Mouse (Mus musculus): Measurements from ENCODE around the gene 4931428F04Rik. TPM values are rescaled to one million over a fixed set of nuclear protein-coding genes. Genes with fewer than 3 reads are reported as not detected.
A peak's percentile ranks its signal among the peaks of the same experiment; 100 is the strongest.

4931428F04Rik gene
- polyA plus RNA-seq, 1 experiment = 217 TPM

DNA sequence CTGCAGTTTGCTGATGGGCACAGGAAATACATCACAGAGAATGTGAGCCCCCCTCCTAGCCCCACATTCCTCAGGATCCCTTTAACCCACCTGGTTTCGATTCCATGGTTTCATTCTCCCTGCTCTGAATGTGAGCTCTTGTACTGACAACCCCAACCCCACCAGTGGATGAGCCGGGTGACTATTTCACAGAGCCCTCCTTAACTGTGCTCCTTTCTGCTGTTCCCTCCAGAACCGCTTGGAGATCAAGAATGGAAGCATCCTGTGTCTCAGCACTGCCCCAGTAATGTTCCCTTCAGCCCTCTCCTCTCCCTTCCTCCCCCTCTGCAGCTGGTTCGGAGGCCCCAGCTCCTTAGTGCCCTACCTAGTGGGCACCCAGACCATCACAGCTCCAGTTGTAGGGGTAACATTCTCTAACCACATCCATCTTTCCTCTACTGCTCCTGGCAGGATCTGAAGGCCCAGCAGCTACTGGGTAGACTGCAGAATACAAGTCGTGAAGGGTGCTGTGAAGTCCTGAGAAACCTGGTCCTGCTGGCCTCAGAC, 16.6 kb upstream of the 4931428F04Rik start:
- DNase-seq (ENCODE audit: low read depth) = no peak
- TF ChIP-seq POLR2A (IDR thresholded peaks at IDR 0.05; ENCODE audit: borderline replicate concordance, extremely low read depth, insufficient read depth, insufficient read length, poor library complexity, severe bottlenecking) (no peak), CTCF (IDR thresholded peaks at IDR 0.05; ENCODE audit: borderline replicate concordance, extremely low read depth, insufficient read depth, insufficient read length) (no peak)

DNA sequence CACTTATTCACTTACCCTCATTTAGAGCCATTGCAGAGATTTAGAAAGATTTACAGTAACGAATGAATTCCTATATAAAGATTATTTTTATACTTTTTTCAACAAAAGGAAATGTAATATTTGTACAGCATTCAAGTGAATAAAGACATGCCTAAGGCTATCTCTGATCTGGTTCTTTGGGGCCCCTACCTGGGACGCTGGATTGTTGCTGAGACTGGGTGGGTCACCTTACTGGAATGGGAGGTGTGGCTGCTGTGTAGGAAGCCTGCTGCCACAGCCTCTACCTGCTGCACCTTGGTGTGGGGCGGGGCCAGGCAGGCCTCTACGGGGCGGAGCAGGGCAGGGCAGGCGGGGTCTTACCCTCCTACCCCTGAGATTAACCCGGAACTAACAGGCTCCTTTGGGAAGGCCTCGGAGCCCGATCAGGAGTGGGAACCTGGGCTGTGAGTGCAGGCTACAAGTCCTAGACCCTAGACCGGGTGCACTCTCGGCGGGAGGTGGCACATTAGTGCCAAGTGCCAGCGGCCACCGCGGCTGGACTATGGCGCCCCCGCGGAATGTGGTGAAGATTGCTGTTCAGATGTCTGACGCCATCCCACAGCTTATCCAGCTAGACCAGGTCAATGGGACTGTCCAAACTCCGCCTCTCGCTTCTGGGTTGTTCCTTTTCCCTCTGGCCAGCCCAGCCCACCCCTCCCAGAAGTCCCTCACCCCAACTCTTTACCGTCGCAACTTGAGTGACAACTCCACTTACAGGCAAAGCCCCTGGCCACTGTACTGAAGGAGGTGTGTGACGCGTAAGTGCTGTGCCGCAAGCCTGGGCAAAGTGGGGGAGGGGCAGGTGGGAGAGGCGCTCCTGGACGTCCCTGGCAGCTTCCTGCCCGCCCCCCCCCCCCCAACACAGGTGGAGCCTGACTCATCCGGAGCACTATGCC, 15.8 kb upstream of the 4931428F04Rik start, which contains the start of gene Elmo3:
Gene Elmo3, plus strand, starts transcription at position 391 of the 935 bp plus-strand sequence.
- DNase-seq (ENCODE audit: low read depth) = peak; percentile 40
- TF ChIP-seq CTCF (IDR thresholded peaks at IDR 0.05; ENCODE audit: borderline replicate concordance, extremely low read depth, insufficient read depth, insufficient read length) (no peak), POLR2A (IDR thresholded peaks at IDR 0.05; ENCODE audit: borderline replicate concordance, extremely low read depth, insufficient read depth, insufficient read length, poor library complexity, severe bottlenecking) (no peak)

DNA sequence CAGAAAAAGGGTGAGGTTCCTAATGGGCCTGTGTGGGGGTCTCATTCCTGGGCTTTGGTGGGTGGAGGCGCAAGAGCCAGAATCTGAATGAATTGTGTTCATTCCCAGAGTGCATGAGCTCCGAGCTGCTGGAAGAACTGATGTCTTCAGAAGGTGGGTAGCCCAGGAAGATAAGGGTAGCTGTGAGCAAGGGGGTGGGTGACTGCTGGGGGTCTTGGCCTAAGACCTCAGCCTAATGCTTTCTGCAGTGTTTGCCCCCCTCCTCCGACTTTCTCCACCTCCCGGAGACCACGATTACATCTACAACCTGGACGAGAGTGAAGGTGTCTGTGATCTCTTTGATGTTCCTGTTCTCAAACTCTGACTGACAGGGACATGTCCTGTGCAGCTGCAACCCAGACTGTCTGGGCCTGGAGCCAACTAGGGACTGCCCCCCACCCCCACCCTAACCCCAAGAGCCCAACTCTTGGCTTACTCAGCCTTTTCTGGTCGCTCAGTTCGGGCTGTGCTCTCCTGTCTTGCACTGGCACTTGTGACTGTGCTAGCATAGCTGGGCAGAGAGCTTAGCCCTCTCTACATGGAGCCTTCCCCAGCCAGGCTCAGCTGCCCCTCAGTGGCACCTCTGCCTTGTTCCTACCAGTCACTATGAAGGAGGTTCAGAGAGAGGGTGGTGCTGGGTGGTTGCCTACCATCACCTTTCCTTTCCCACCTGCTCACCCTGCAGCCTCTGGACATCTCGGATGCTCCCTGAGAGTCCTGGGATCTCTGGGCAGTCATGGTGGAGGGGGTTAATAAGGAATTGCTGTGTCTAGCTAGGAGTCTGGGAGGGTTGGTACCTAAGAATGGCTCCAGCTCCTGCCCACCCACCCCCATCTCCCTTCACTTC, 14.9 kb upstream of the 4931428F04Rik start:
- no peak for TF ChIP-seq CTCF (IDR thresholded peaks at IDR 0.05; ENCODE audit: borderline replicate concordance, extremely low read depth, insufficient read depth, insufficient read length)
- no peak for TF ChIP-seq POLR2A (IDR thresholded peaks at IDR 0.05; ENCODE audit: borderline replicate concordance, extremely low read depth, insufficient read depth, insufficient read length, poor library complexity, severe bottlenecking)
- peak; percentile 38 for DNase-seq (ENCODE audit: low read depth)

DNA sequence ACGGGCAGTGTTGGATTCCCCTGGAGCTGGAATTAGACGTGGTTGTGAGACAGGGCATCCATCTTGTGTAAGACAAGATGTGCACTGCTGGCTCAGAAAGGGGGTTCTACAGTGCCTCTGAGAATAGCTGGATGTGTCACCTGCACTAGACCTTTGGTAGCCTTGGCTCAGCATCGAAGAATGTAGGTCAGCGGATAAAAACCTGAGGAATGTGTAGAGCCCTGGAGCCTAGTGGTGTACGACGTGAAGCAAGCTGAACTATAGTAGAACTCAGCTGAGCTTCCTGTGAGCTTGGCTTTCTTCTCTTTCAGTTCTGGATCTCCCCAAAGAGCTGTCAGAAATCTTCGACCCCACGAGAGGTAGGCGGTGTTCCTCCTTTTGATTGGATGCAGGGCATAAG, 14.2 kb upstream of the 4931428F04Rik start:
- TF ChIP-seq POLR2A (IDR thresholded peaks at IDR 0.05; ENCODE audit: borderline replicate concordance, extremely low read depth, insufficient read depth, insufficient read length, poor library complexity, severe bottlenecking) (no peak), CTCF (IDR thresholded peaks at IDR 0.05; ENCODE audit: borderline replicate concordance, extremely low read depth, insufficient read depth, insufficient read length) (no peak)
- DNase-seq (ENCODE audit: low read depth) = no peak

DNA sequence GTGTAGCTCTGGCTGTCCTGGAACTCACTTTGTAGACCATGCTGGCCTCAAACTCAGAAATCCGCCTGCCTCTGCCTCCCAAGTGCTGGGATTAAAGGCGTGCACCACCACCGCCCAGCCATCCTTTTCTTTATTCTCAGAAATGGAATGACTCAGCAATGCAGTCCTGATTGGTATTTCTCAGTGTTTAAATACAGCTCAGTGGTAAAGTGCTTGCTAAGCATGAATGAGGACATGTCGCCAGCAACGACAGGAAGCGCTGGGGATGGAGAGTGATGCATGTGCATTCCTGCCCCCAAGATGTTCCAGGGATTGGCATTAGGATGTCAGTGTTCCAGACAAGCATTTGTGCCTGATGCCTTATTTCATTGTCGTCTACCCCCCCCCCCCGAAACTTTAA, 13.7 kb upstream of the 4931428F04Rik start:
- no peak for DNase-seq (ENCODE audit: low read depth)

DNA sequence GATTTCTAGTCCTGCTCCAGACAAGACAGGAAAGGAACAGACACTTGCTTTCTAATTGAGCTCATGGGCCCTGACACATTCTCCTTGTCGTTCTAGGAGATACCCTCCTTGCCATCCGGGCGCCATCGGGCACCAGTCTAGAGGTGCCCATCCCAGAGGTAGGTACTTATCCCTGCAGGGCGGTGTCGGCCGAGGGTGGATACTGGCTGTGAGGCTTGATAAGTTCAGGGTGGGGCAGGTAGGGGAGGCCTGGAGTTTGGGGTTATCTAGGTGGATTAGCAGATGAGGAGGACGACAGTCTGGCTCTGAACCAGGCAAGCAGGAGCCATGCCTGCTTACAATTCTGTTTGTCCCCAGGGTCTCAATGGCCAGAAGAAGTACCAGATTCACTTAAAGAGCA, 10.3 kb upstream of the 4931428F04Rik start:
- no peak for DNase-seq (ENCODE audit: low read depth)
- TF ChIP-seq POLR2A (IDR thresholded peaks at IDR 0.05; ENCODE audit: borderline replicate concordance, extremely low read depth, insufficient read depth, insufficient read length, poor library complexity, severe bottlenecking) (no peak), CTCF (IDR thresholded peaks at IDR 0.05; ENCODE audit: borderline replicate concordance, extremely low read depth, insufficient read depth, insufficient read length) (no peak)

More for the DNA sequence above, 13.7 kb upstream of the 4931428F04Rik start:
- TF ChIP-seq POLR2A (IDR thresholded peaks at IDR 0.05; ENCODE audit: borderline replicate concordance, extremely low read depth, insufficient read depth, insufficient read length, poor library complexity, severe bottlenecking) (no peak), CTCF (IDR thresholded peaks at IDR 0.05; ENCODE audit: borderline replicate concordance, extremely low read depth, insufficient read depth, insufficient read length) (no peak)

DNA sequence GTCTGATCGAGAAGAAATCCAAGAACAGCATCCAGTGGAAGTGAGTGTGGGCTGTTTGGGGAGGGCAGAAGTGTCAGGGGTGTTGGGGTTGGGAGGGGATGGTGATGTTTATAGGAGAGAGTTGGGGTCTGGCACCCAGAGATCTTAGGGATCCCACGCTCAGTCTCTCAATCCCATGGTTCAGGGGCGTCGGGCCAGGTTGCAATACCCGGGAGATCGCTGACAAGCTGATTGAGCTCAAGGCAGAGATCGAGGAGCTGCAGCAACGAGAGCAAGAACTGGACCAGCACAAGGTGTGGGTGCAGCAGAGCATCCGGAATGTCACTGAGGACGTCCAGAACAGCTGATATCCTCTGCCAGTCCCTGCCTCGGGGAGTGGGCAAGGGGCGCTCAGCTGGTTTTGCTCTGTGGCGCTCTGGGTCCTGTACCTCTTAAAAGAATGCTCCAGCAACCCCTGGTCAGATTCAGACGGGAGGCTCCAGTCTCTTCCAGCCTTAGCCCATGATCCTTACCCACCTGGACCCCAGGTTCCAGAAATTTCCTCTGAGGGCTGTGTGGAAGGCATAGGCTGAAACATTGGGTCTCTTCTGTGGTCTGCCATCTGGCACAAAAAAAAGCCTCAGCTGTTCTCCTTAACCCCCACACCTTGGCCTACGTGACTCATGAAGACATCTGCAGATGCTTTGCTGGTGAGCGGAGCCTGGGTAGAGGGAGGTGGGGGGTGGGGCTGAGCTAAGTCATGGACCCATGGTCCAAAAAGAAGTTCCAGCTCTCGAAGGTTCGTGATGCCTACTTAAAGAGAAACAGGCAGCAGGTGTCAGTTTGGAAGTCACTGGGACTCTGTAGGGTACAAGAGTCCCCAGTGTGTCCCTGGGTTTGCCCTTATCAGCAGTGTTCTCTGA, 8.9 kb upstream of the 4931428F04Rik start:
- TF ChIP-seq POLR2A (IDR thresholded peaks at IDR 0.05; ENCODE audit: borderline replicate concordance, extremely low read depth, insufficient read depth, insufficient read length, poor library complexity, severe bottlenecking) (no peak), CTCF (IDR thresholded peaks at IDR 0.05; ENCODE audit: borderline replicate concordance, extremely low read depth, insufficient read depth, insufficient read length) (no peak)
- no peak for DNase-seq (ENCODE audit: low read depth)

DNA sequence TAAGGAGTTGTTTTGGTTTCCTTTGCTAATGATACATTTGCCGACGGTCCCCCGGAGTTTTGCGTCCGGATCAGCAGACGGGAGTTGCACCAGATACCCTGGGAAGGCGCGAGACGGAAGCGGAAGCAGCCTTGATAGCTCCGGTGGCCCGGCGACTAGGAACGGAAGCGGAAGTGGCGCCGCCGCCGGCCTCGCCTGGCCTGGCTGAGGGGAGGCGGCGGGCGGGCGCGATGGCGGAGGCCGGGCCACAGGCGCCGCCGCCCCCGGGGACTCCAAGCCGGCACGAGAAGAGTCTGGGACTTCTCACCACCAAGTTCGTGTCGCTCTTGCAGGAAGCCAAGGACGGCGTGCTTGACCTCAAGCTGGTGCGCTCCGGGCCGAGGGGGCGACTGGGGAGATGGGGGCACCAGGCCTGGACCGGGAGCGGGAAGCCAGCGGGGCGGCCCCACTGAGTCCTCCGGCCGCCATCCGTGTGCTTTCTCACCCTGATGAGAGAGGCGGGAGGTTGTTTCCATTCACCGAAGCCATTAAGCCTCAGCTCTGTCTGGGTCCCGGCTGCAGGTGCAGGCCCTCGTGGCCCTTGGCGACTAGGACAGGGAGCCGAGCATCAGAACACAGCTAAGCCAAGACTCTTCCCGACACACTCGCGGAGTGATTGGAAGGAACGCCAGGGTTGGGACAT, 8.0 kb upstream of the 4931428F04Rik start, which contains the start of gene E2f4:
Gene E2f4, plus strand, starts transcription at position 153 of the 682 bp plus-strand sequence.
- TF ChIP-seq POLR2A (IDR thresholded peaks at IDR 0.05; ENCODE audit: borderline replicate concordance, extremely low read depth, insufficient read depth, insufficient read length, poor library complexity, severe bottlenecking) (peak; percentile 94), CTCF (IDR thresholded peaks at IDR 0.05; ENCODE audit: borderline replicate concordance, extremely low read depth, insufficient read depth, insufficient read length) (no peak)
- peak; percentile 97 for DNase-seq (ENCODE audit: low read depth)

DNA sequence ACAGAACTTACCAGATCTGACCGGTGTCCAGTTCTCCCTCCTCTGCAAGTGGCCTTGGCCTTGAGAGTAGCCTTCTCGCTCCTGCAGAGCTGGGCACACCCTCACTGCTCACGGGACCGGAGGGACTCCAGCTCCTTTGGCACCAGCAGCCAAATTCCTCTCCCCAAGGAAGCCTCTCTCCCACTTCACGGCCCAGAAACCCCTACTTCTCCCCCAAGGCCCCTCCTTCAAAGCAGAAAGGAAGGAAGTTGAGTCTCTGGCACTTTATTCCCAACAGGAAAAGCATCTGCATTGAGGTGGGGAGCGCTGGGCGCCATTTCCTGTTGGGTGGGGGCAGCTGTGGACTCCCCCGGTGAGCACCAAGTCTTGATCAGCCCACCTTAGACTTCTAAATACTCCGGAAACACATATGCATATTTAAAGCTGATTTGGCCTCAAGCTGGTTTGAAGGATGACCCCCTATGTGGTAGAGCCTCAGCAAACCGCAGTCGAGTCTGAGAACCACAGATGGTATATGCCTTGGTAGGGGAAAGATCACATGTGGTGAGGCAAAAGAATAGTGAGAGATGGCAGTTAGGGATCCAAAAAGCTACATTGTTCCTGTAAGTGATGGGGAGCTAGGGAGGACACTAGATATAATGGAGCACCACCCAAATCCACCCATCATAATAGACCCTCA, 6.4 kb upstream of the 4931428F04Rik start, which contains the start of gene Exoc3l:
Gene Exoc3l, minus strand, starts transcription at position 207 of the 679 bp plus-strand sequence.
- no peak for DNase-seq (ENCODE audit: low read depth)
- TF ChIP-seq POLR2A (IDR thresholded peaks at IDR 0.05; ENCODE audit: borderline replicate concordance, extremely low read depth, insufficient read depth, insufficient read length, poor library complexity, severe bottlenecking) (no peak), CTCF (IDR thresholded peaks at IDR 0.05; ENCODE audit: borderline replicate concordance, extremely low read depth, insufficient read depth, insufficient read length) (no peak)
